Comparison of ENCODE assay signal across 21 mouse cellular contexts in genomic region chr1:190998027-190998426, GRCm38 (mm10). TPM values are rescaled to one million over a fixed set of nuclear protein-coding genes. Genes with fewer than 3 reads are reported as not detected.
"Had no signal": no experiment of that assay in that cellular context is flagged by ENCODE, and none has a peak within 500 bp of the region (broad histone marks: within the 10 kb centered on the region; RNA-seq: fewer than 3 reads in every experiment).

No protein-coding gene starts in this region.

- H3K4me1 ChIP-seq: limb, embryonic 13.5 days; neural tube, embryonic 15.5 days had no signal

- H3K9me3 ChIP-seq: neural tube, embryonic 15.5 days had no signal

- H3K9ac ChIP-seq: limb, embryonic 13.5 days; liver, embryonic 14.5 days; midbrain, embryonic 13.5 days; neural tube, embryonic 15.5 days had no signal

- H3K4me2 ChIP-seq: limb, embryonic 13.5 days; midbrain, embryonic 13.5 days; neural tube, embryonic 15.5 days had no signal

- DNase-seq: kidney, adult 9 months; kidney, postnatal 36 days; layer of hippocampus, adult 9-11 months; left cerebral cortex, postnatal 4 days; lung, adult 18-20 months; thymus, postnatal 36 days had no signal

- ATAC-seq: midbrain, embryonic 13.5 days had no signal

- H3K27ac ChIP-seq: kidney, postnatal 0 days; limb, embryonic 13.5 days; liver, embryonic 14.5 days; midbrain, embryonic 13.5 days; neural tube, embryonic 15.5 days; stomach, postnatal 0 days had no signal

- H3K4me3 ChIP-seq: limb, embryonic 13.5 days; midbrain, embryonic 13.5 days; neural tube, embryonic 15.5 days had no signal

- H3K36me3 ChIP-seq: limb, embryonic 13.5 days; neural tube, embryonic 15.5 days had no signal

- H3K27me3 ChIP-seq: limb, embryonic 13.5 days; midbrain, embryonic 13.5 days; neural tube, embryonic 15.5 days had no signal

RNA-seq across cellular contexts. Expression of gene Vash2, which starts 18.9 kb away (rescaled TPM):
- polyA plus RNA-seq: liver, adult 2 months had no signal

RNA-seq across cellular contexts. Expression of gene Spata45, which starts 38.4 kb away (rescaled TPM):
- total RNA-seq: layer of hippocampus, adult 18-20 months; left cerebral cortex, adult 18-20 months; left cerebral cortex, postnatal 10 days; left cerebral cortex, postnatal 4 days; liver, adult 2 months; megakaryocyte progenitor cell, adult 5-6 weeks; midbrain, postnatal 0 days had no signal
- polyA plus RNA-seq: kidney, postnatal 0 days; limb, embryonic 13.5 days; liver, adult 2 months; liver, embryonic 14.5 days; lung, embryonic 16.5 days; midbrain, embryonic 13.5 days; midbrain, postnatal 0 days; neural tube, embryonic 11.5 days; neural tube, embryonic 15.5 days; stomach, postnatal 0 days; thymus, postnatal 0 days had no signal
